Mouse (Mus musculus) cerebellum, adult 2 months (tissue): ENCODE data around the gene Lsm14a. TPM values are rescaled to one million over a fixed set of nuclear protein-coding genes. Genes with fewer than 3 reads are reported as not detected.

ENCODE experiments used
- DNase-seq, 2 experiments: peaks; one replicate each; pipeline ENCODE4 v3.0.0; 2021
- H3K27ac ChIP-seq: fragments of 200-500 bp; 2 replicates; pipeline ENCODE4 v1.5.1; 2012; ENCODE audit warnings: low read length, control low read depth, inconsistent platforms; ENCODE audit not compliant: insufficient read depth
- H3K27me3 ChIP-seq: fragments of 200-500 bp; 2 replicates; pipeline ENCODE4 v1.6.1; 2012; ENCODE audit warnings: inconsistent platforms, mild to moderate bottlenecking, low read length, moderate library complexity; ENCODE audit not compliant: control insufficient read depth, insufficient read depth
- H3K4me1 ChIP-seq: fragments of 200-500 bp; 2 replicates; pipeline ENCODE4 v1.6.1; 2011; ENCODE audit warnings: low read length; ENCODE audit not compliant: control insufficient read depth, insufficient read depth
- H3K4me3 ChIP-seq: fragments of 200-500 bp; replicated peaks from 2 replicates; pipeline ENCODE3; 2011; ENCODE audit warnings: mild to moderate bottlenecking, low read depth, low read length, control low read depth; ENCODE audit not compliant: insufficient read depth
- CTCF ChIP-seq: fragments of 200-500 bp; IDR thresholded peaks from 2 replicates; pipeline ENCODE4 v1.5.1; 2011; ENCODE audit warnings: low read depth, mild to moderate bottlenecking, control low read depth, low read length, moderate library complexity, borderline replicate concordance; ENCODE audit not compliant: insufficient read depth
- POLR2A ChIP-seq: fragments of 200-500 bp; IDR thresholded peaks from 2 replicates; pipeline ENCODE4 v1.6.1; 2011; ENCODE audit warnings: low read length, control low read depth, borderline replicate concordance; ENCODE audit not compliant: insufficient read depth
- WGBS: fragments of 180-500 bp; shearing (Covaris S2); methylation state at CpG from one replicate; pipeline ENCODE4 v1.1.7; 2018; 5-methylcytosine and 5-hydroxymethylcytosine counted together
- polyA plus RNA-seq: library from polyadenylated mRNA; depleted of rRNA; stranded (reverse); fragments of >200 nt; gene quantifications from 2 replicates; pipeline ENCODE4 v1.2.3, GENCODE M21; 2012

Gene Lsm14a
- polyA plus RNA-seq, 1 experiment = 66.5 TPM

DNA sequence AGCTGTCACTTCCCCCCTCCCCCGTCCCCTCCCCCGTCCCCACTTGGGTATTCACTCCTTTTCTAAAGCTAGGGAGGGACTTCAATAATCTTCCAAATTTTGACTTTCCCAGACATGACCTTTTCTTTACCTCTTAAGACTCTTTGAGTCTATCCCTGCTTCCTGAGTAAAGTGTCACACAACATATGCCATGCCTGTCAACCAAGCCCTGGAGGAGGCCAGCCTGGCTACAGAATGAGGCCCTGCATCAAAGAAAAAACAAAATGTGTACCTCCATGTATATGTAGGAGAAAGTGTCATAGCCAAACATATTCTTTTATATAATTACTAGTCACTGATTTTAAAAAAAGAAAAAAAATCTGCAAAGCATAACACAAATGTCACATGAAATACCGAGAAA lies 3.7 kb upstream of the Lsm14a start:
- 85% methylated on average over 3 of the region's 3 CpGs for WGBS
- Histone ChIP-seq H3K27me3 (no peaks in the 10 kb centered on the region), H3K4me1 (no peaks in the 10 kb centered on the region), H3K27ac (no peak overlapping the region), H3K4me3 (no peak overlapping the region)
- TF ChIP-seq CTCF (no peak), POLR2A (no peak)
- no peak for DNase-seq

DNA sequence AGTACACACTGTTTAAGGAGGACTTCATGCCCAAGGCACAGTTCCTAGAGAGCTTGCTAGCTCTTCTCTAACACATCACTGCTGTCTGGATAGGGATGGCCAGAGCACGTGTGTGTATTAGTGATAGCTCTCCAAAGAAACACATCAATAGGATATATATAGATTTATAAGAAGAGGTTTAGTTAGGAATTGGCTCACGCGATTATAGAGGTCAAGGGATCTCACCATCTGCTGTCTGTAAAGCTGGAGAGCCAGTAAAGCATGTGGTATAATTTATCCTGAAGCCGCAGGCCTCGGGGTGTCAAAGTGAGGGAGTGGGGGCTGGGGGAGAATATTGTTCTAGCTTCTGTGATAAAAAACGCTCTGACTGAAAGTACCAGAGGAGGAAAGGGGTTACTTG lies 2.6 kb upstream of the Lsm14a start:
- 40% methylated on average over 6 of the region's 6 CpGs for WGBS
- no peak overlapping the region for H3K4me3 ChIP-seq
- H3K4me1 ChIP-seq = peaks cover 4% of the 10 kb centered on the region
- H3K27ac ChIP-seq = no peak overlapping the region
- TF ChIP-seq POLR2A = no peak
- no peak for TF ChIP-seq CTCF
- DNase-seq = no peak
- no peaks in the 10 kb centered on the region for H3K27me3 ChIP-seq

- no peak for TF ChIP-seq CTCF
- no peak for TF ChIP-seq POLR2A
- H3K27me3 ChIP-seq = no peaks in the 10 kb centered on the region
- H3K4me3 ChIP-seq = no peak overlapping the region
- 79% methylated on average over 5 of the region's 5 CpGs for WGBS
- peaks cover 7% of the 10 kb centered on the region for H3K4me1 ChIP-seq
- no peak for DNase-seq
- no peak overlapping the region for H3K27ac ChIP-seq
Measured at GRCm38 (mm10) chr7:34394636-34395035, 1.5 kb upstream of the Lsm14a start.

DNA sequence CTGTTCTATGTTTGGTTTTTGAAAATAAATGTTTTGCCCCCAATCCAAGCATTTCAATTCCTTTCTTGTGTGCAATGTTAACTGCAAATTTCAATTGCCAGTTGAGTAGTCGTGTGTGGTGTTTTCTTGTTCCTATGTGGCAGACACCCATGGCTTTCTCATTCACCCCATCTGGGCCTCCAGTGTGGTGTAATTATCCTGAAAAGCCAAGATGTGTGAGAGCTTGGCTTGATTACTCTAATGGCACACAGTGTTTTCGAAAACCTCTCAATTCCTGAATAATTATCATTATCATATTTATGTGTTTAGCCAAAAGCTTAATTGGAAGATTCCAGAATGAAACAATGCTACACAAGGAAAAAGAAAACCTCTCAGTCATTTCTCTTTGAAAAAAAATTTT lies 976 bp upstream of the Lsm14a start:
- WGBS = 42% methylated on average over 2 of the region's 2 CpGs
- no peaks in the 10 kb centered on the region for H3K27me3 ChIP-seq
- DNase-seq = no peak
- no peak for TF ChIP-seq POLR2A
- no peak for TF ChIP-seq CTCF
- H3K27ac ChIP-seq = no peak overlapping the region
- H3K4me1 ChIP-seq = peaks cover 7% of the 10 kb centered on the region
- H3K4me3 ChIP-seq = no peak overlapping the region

- Histone ChIP-seq H3K4me3 (no peak overlapping the region), H3K27ac (no peak overlapping the region), H3K27me3 (no peaks in the 10 kb centered on the region), H3K4me1 (peaks cover 9% of the 10 kb centered on the region)
- no peak for DNase-seq
- TF ChIP-seq POLR2A (no peak), CTCF (no peak)
- WGBS = 65% methylated on average over 4 of the region's 4 CpGs
Measured at GRCm38 (mm10) chr7:34392335-34392734, 780 bp downstream of the Lsm14a start.

DNA sequence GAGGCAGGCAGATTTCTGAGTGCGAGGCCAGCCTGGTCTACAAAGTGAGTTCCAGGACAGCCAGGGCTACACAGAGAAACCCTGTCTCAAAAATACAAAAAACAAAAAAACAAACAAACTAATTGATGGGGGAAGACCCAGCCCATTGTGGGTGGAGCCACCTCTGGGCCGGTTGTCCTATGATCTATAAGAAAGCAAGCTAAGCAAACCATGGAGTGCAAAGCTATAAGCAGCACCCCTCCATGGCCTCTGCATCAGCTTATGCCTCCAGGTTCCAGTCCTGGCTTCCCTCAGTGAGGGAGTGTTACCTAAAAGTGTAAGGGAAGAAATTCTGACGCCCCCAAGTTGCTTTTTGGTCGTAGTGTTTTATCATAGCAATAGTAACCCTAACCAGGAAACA lies 1.4 kb downstream of the Lsm14a start:
- Histone ChIP-seq H3K27ac (no peak overlapping the region), H3K4me3 (no peak overlapping the region), H3K4me1 (peaks cover 9% of the 10 kb centered on the region), H3K27me3 (no peaks in the 10 kb centered on the region)
- 77% methylated on average over 4 of the region's 4 CpGs for WGBS
- TF ChIP-seq POLR2A = no peak
- TF ChIP-seq CTCF = no peak
- no peak for DNase-seq

DNA sequence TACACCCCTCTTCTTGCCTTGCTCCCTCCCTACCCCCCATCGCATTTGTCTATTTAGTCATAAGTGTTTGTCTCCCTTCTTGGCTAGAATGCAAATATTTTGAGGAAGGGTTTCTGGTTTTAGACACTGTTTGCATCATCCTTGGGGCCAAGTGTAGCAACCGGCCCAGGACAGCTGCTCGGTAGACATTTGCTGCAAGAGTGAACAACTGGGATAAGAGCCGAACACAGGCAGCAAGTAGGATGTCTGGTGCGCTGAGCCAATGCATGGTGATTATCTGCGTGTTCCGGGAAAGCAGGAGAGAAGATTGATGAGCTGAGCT lies 2.3 kb downstream of the Lsm14a start:
- Histone ChIP-seq H3K27ac (no peak overlapping the region), H3K27me3 (no peaks in the 10 kb centered on the region), H3K4me3 (no peak overlapping the region), H3K4me1 (peaks cover 9% of the 10 kb centered on the region)
- DNase-seq = no peak
- WGBS = 11% methylated on average over 7 of the region's 7 CpGs
- TF ChIP-seq CTCF = no peak
- TF ChIP-seq POLR2A = no peak

- 3% methylated on average over 18 of the region's 18 CpGs for WGBS
- peak in 1 of 2 experiments; percentile 34 for DNase-seq
Measured at GRCm38 (mm10) chr7:34390111-34390833, 2.8 kb downstream of the Lsm14a start.

More at GRCm38 (mm10) chr7:34390111-34390833, 2.8 kb downstream of the Lsm14a start:
- no peaks in the 10 kb centered on the region for H3K27me3 ChIP-seq
- H3K4me1 ChIP-seq = peaks cover 9% of the 10 kb centered on the region
- peak overlapping the region; percentile 85 for H3K27ac ChIP-seq
- H3K4me3 ChIP-seq = peak overlapping the region; percentile 76
- TF ChIP-seq POLR2A (no peak), CTCF (no peak)
